Mouse (Mus musculus): ENCODE results near the gene Gbf1. TPM values are rescaled to one million over a fixed set of nuclear protein-coding genes. Genes with fewer than 3 reads are reported as not detected.
"Not testable (repeated sequence)": the region's sequence is repeated elsewhere in the genome, so short reads cannot be mapped to it uniquely, and the experiment has no call there.

The Gbf1 gene
- polyA plus RNA-seq, 1 experiment from 2014 or later: 80.5 TPM

GRCm38 (mm10) chr19:46167169-46167568, 14.9 kb downstream of the Gbf1 start:
- H3K27me3 ChIP-seq; ATAC-seq (ENCODE audit: low FRiP score); H3K27ac ChIP-seq; H3K9me3 ChIP-seq (replicated peaks); H3K4me1 ChIP-seq; H3K9ac ChIP-seq; H3K4me2 ChIP-seq (replicated peaks); H3K4me3 ChIP-seq: not testable (repeated sequence)
- peaks cover 39% of the 10 kb centered on the region for H3K36me3 ChIP-seq
- 61% methylated on average over 2 of the region's 2 CpGs for WGBS

DNA sequence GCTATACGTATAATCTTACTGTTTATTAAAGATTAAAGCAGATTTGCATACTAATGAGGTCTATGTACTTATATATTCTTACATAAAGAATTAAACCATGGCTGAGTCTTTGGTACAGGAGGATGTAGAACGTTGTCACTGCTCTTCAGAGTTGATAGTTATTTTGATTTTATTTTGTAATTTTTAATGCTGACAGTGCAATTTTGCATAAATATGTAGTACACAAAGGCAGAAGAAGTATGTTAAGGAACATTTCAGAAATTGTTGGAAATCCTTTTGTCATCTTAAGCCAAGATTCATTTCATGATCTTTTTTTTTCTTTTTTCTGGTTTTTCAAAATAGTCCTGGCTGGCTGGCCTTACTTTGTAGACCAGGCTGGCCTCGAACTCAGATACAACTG, 17.1 kb downstream of the Gbf1 start:
- Histone ChIP-seq H3K9me3 (replicated peaks) (no peaks in the 10 kb centered on the region), H3K4me1 (no peaks in the 10 kb centered on the region), H3K36me3 (peaks cover 31% of the 10 kb centered on the region), H3K4me3 (no peak overlapping the region), H3K27me3 (no peaks in the 10 kb centered on the region), H3K27ac (no peak overlapping the region), H3K4me2 (replicated peaks) (no peak overlapping the region), H3K9ac (no peak overlapping the region)
- ATAC-seq (ENCODE audit: low FRiP score): no peak
- 84% methylated on average over 3 of the region's 3 CpGs for WGBS

- no peak overlapping the region for H3K4me3 ChIP-seq
- H3K9me3 ChIP-seq (replicated peaks): no peaks in the 10 kb centered on the region
- no peak overlapping the region for H3K4me2 ChIP-seq (replicated peaks)
- H3K36me3 ChIP-seq: peaks cover 26% of the 10 kb centered on the region
- no peak overlapping the region for H3K27ac ChIP-seq
- no peaks in the 10 kb centered on the region for H3K4me1 ChIP-seq
- H3K27me3 ChIP-seq: no peaks in the 10 kb centered on the region
- 65% methylated on average over 1 of the region's 1 CpGs for WGBS
- no peak for ATAC-seq (ENCODE audit: low FRiP score)
- no peak overlapping the region for H3K9ac ChIP-seq
Observed at GRCm38 (mm10) chr19:46169913-46170312, 17.6 kb downstream of the Gbf1 start.

GRCm38 (mm10) chr19:46172541-46172940, 20.2 kb downstream of the Gbf1 start:
- Histone ChIP-seq H3K4me3 (no peak overlapping the region), H3K36me3 (peaks cover 12% of the 10 kb centered on the region), H3K4me2 (replicated peaks) (no peak overlapping the region), H3K27me3 (no peaks in the 10 kb centered on the region), H3K9me3 (replicated peaks) (no peaks in the 10 kb centered on the region), H3K4me1 (no peaks in the 10 kb centered on the region), H3K9ac (no peak overlapping the region), H3K27ac (no peak overlapping the region)
- ATAC-seq (ENCODE audit: low FRiP score): no peak
- 82% methylated on average over 5 of the region's 5 CpGs for WGBS

DNA sequence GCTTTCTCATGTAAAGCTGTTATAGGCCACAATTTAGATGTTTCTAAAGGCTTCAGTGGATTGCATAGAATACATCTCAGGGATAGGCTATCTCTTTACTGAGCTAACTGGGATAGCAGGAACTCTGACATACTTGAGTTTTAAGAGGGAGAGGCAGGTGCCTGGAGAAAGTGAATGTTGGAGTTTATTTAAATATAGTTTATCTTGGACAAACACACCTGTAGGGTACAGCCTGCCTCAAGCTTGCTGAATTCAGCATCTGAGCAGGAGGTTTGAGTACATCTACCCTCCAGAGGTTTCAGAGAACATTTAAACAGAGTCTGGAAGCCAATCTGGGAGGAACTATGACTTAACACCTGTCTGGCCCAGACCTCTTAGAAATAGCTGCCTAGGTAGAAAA, 22.9 kb downstream of the Gbf1 start:
- H3K4me1 ChIP-seq: no peaks in the 10 kb centered on the region
- H3K4me2 ChIP-seq (replicated peaks): no peak overlapping the region
- no peaks in the 10 kb centered on the region for H3K27me3 ChIP-seq
- no peaks in the 10 kb centered on the region for H3K9me3 ChIP-seq (replicated peaks)
- no peak overlapping the region for H3K27ac ChIP-seq
- ATAC-seq (ENCODE audit: low FRiP score): no peak
- no peak overlapping the region for H3K4me3 ChIP-seq
- H3K36me3 ChIP-seq: peaks cover 10% of the 10 kb centered on the region
- no peak overlapping the region for H3K9ac ChIP-seq

DNA sequence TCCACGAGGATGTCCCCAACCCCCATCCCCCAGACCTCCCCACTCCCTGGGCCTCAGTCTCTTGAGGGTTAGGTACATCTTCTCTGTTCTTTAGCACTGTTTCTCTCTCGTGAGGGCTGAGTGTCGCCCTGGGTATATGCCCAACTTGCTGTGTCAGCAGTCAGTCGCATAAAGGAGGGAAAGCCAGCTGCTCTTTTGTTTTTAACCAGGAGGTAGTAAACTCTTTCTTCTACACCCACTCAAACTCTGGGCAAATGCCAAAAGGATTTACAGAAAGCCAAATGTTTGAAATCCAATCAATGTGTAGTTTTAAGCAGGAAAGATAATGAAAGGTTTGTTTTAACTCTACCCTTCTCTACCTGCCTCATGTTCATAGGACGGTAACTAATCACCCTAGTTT, 24.7 kb downstream of the Gbf1 start:
- WGBS: 58% methylated on average over 5 of the region's 5 CpGs
- Histone ChIP-seq H3K4me1 (no peaks in the 10 kb centered on the region), H3K27ac (no peak overlapping the region), H3K36me3 (peaks cover 2% of the 10 kb centered on the region; the same call in 1 of the 2 replicates), H3K4me2 (replicated peaks) (no peak overlapping the region), H3K27me3 (no peaks in the 10 kb centered on the region), H3K4me3 (no peak overlapping the region), H3K9me3 (replicated peaks) (no peaks in the 10 kb centered on the region), H3K9ac (no peak overlapping the region)
- ATAC-seq (ENCODE audit: low FRiP score): no peak

DNA sequence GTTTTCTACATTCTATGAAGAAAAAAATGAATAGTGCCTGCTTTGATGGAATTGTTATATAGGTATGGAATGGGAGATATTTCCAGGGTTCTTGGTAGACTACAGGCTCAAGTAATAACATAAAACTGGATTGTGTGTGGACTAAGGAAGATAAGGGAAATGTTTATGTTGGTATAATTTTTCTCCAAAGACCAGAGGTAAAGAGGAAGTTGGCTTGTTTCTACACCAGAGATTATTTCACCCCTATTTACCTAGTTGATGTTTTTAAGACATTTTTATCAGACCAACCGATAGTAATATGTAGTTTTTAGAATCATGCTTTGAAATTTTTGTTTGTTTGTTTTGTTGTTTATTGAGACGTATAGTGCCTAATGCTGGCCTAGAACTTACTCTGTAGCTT, 28.0 kb downstream of the Gbf1 start:
- Histone ChIP-seq H3K9ac (no peak overlapping the region), H3K4me3 (no peak overlapping the region)

GRCm38 (mm10) chr19:46182241-46182640, 29.9 kb downstream of the Gbf1 start:
- 89% methylated on average over 3 of the region's 3 CpGs for WGBS
- H3K27ac ChIP-seq: no peak overlapping the region
- no peak for ATAC-seq (ENCODE audit: low FRiP score)

More for the DNA sequence above, 28.0 kb downstream of the Gbf1 start:
- Histone ChIP-seq H3K36me3 (peaks cover 5% of the 10 kb centered on the region; the same call in 1 of the 2 replicates), H3K9me3 (replicated peaks) (no peaks in the 10 kb centered on the region), H3K4me1 (no peaks in the 10 kb centered on the region), H3K27me3 (no peaks in the 10 kb centered on the region), H3K27ac (no peak overlapping the region), H3K4me2 (replicated peaks) (no peak overlapping the region)
- no peak for ATAC-seq (ENCODE audit: low FRiP score)
- WGBS: 95% methylated on average over 2 of the region's 2 CpGs

GRCm38 (mm10) chr19:46186611-46187010, 34.3 kb downstream of the Gbf1 start:
- Histone ChIP-seq H3K4me1 (no peaks in the 10 kb centered on the region), H3K36me3 (peaks cover 5% of the 10 kb centered on the region; the same call in 1 of the 2 replicates), H3K27ac (no peak overlapping the region), H3K9ac (no peak overlapping the region), H3K4me2 (replicated peaks) (no peak overlapping the region), H3K4me3 (no peak overlapping the region), H3K9me3 (replicated peaks) (no peaks in the 10 kb centered on the region), H3K27me3 (no peaks in the 10 kb centered on the region)
- no peak for ATAC-seq (ENCODE audit: low FRiP score)
- WGBS: 43% methylated on average over 3 of the region's 3 CpGs

More at GRCm38 (mm10) chr19:46182241-46182640, 29.9 kb downstream of the Gbf1 start:
- Histone ChIP-seq H3K36me3 (peaks cover 5% of the 10 kb centered on the region; the same call in 1 of the 2 replicates), H3K9ac (no peak overlapping the region), H3K27me3 (no peaks in the 10 kb centered on the region), H3K4me3 (no peak overlapping the region), H3K4me1 (no peaks in the 10 kb centered on the region), H3K9me3 (replicated peaks) (no peaks in the 10 kb centered on the region), H3K4me2 (replicated peaks) (no peak overlapping the region)

DNA sequence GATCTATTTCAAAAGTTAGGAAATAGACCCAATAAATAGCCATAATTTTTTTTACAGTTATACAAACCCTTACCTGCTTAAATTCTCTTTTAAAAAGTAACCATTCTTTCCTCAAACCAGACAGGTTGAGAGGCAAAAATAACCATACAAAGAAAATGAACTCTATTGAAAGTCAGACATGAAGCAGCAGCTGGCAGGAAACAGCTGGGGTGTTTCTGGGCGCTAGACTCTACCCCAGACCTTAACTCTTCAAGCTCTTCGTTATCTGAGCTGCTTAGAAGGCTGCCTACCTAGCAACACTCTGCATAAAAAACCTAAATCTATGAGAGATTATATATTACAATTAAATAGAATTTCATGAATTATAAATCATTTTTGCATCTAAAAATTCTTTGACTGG, 34.9 kb downstream of the Gbf1 start:
- peaks cover 3% of the 10 kb centered on the region; the same call in 1 of the 2 replicates for H3K36me3 ChIP-seq
- 75% methylated on average over 2 of the region's 2 CpGs for WGBS
- H3K4me3 ChIP-seq: no peak overlapping the region
- no peak overlapping the region for H3K27ac ChIP-seq
- H3K4me1 ChIP-seq: no peaks in the 10 kb centered on the region
- H3K4me2 ChIP-seq (replicated peaks): no peak overlapping the region
- no peaks in the 10 kb centered on the region for H3K27me3 ChIP-seq
- no peaks in the 10 kb centered on the region for H3K9me3 ChIP-seq (replicated peaks)
- no peak for ATAC-seq (ENCODE audit: low FRiP score)
- H3K9ac ChIP-seq: no peak overlapping the region

- no peak overlapping the region for H3K27ac ChIP-seq
- no peak for ATAC-seq (ENCODE audit: low FRiP score)
- no peak overlapping the region for H3K4me2 ChIP-seq (replicated peaks)
- H3K4me1 ChIP-seq: no peaks in the 10 kb centered on the region
- no peaks in the 10 kb centered on the region for H3K36me3 ChIP-seq
- H3K9me3 ChIP-seq (replicated peaks): no peaks in the 10 kb centered on the region
- H3K27me3 ChIP-seq: no peaks in the 10 kb centered on the region
- 94% methylated on average over 3 of the region's 3 CpGs for WGBS
- H3K4me3 ChIP-seq: no peak overlapping the region
- H3K9ac ChIP-seq: no peak overlapping the region
Observed at GRCm38 (mm10) chr19:46198293-46198692, 46.0 kb downstream of the Gbf1 start.

DNA sequence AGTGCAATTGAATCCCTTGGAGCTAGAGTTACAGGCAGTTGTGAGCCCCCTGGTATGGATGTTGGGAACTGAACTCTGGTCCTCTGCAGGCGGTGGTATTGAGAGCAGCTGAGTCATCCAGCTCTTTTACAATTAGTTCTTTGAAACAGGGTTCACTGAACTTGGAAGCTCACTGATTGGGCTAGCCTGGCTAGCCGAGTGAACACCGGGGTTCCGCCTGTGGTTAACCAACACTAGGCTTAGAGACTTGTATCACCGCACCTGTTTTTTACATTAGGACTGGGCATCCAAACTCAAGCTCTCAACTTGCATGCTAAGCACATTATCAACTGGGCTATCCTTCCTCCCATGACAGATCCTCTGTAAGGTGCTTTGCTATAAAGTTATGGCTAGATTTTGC, 46.6 kb downstream of the Gbf1 start:
- Histone ChIP-seq H3K4me3 (no peak overlapping the region), H3K36me3 (no peaks in the 10 kb centered on the region), H3K4me1 (no peaks in the 10 kb centered on the region), H3K4me2 (replicated peaks) (no peak overlapping the region), H3K27me3 (no peaks in the 10 kb centered on the region), H3K27ac (no peak overlapping the region), H3K9ac (no peak overlapping the region), H3K9me3 (replicated peaks) (no peaks in the 10 kb centered on the region)
- WGBS: 80% methylated on average over 5 of the region's 5 CpGs
- no peak for ATAC-seq (ENCODE audit: low FRiP score)

DNA sequence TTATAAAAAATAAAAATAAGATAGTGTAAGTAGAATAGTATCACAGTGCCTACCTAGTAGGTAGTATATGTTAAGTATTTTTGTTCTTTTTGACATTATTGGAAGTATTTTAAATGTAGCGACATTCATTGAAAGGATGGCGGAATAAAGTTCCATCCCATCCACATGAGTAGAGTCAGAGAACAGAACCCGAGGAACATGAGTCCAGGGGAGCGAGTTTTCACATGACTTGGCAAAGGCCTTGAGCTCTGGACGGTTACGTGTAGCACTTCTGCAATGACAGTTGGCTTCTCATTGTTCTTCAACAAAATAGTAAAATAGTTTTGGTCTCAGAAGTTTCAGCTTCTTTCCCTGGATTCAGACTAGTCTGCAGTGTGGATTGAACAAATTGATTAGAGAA, 51.9 kb downstream of the Gbf1 start:
- H3K9me3 ChIP-seq (replicated peaks): no peaks in the 10 kb centered on the region
- ATAC-seq (ENCODE audit: low FRiP score): no peak
- H3K27ac ChIP-seq: no peak overlapping the region
- 92% methylated on average over 6 of the region's 6 CpGs for WGBS
- no peaks in the 10 kb centered on the region for H3K36me3 ChIP-seq
- 0 out of 2 replicates have a peak, but pooled peaks cover 3% of the 10 kb centered on the region for H3K4me1 ChIP-seq
- H3K4me2 ChIP-seq (replicated peaks): no peak overlapping the region
- no peak overlapping the region for H3K9ac ChIP-seq
- H3K4me3 ChIP-seq: no peak overlapping the region
- H3K27me3 ChIP-seq: no peaks in the 10 kb centered on the region
